Mouse (Mus musculus): ENCODE measurements around the gene Trp53i11. TPM values are rescaled to one million over a fixed set of nuclear protein-coding genes. Genes with fewer than 3 reads are reported as not detected.
A peak's percentile ranks its signal among the peaks of the same experiment; 100 is the strongest.

Trp53i11 gene
- polyA plus RNA-seq, 1 experiment from 2014 or later: 155 TPM

GRCm38 (mm10) chr2:93175721-93176120 is 11.6 kb upstream of the Trp53i11 start:
- ATAC-seq (replicated peaks; ENCODE audit: low FRiP score) (no peak), DNase-seq (ENCODE audit: low spot score) (no peak)
- peaks cover 45% of the 10 kb centered on the region for H3K4me1 ChIP-seq (replicated peaks; ENCODE audit: control insufficient read depth, insufficient read depth, low read length)
- H3K4me3 ChIP-seq (ENCODE audit: low read depth, low read length): no peak overlapping the region
- peaks cover 12% of the 10 kb centered on the region for H3K27me3 ChIP-seq (ENCODE audit: control insufficient read depth, insufficient read depth, low read length)
- peak overlapping the region; percentile 89 for H3K27ac ChIP-seq (ENCODE audit: low read depth, low read length)
- H3K36me3 ChIP-seq (ENCODE audit: control insufficient read depth, insufficient read depth, low read length): no peaks in the 10 kb centered on the region
- no peaks in the 10 kb centered on the region for H3K9me3 ChIP-seq (ENCODE audit: control insufficient read depth, low read length)
- 62% methylated on average over 2 of the region's 2 CpGs for WGBS
- no peak overlapping the region; the same call in 1 of the 2 replicates for H3K9ac ChIP-seq (ENCODE audit: low read length)
- H3K4me2 ChIP-seq (ENCODE audit: low read depth, low read length, severe bottlenecking): no peak overlapping the region

- no peak; the same call in none of the 2 replicates for ATAC-seq (replicated peaks; ENCODE audit: low FRiP score)
- WGBS: 20% methylated on average over 4 of the region's 4 CpGs
- no peak overlapping the region; the same call in 1 of the 2 replicates for H3K4me3 ChIP-seq (ENCODE audit: low read depth, low read length)
These were observed 11.1 kb upstream of the Trp53i11 start for GRCm38 (mm10) chr2:93176193-93176798.

GRCm38 (mm10) chr2:93176871-93177667 is 10.3 kb upstream of the Trp53i11 start:
- Histone ChIP-seq H3K9me3 (ENCODE audit: control insufficient read depth, low read length) (no peaks in the 10 kb centered on the region), H3K27ac (ENCODE audit: low read depth, low read length) (peak overlapping the region; percentile 89), H3K9ac (ENCODE audit: low read length) (peak overlapping the region; percentile 40), H3K4me3 (ENCODE audit: low read depth, low read length) (peak overlapping the region; percentile 5; the same call in 1 of the 2 replicates), H3K27me3 (ENCODE audit: control insufficient read depth, insufficient read depth, low read length) (peaks cover 14% of the 10 kb centered on the region), H3K4me2 (ENCODE audit: low read depth, low read length, severe bottlenecking) (peak overlapping the region; percentile 35; the same call in 1 of the 2 replicates), H3K4me1 (replicated peaks; ENCODE audit: control insufficient read depth, insufficient read depth, low read length) (peaks cover 45% of the 10 kb centered on the region), H3K36me3 (ENCODE audit: control insufficient read depth, insufficient read depth, low read length) (no peaks in the 10 kb centered on the region)
- DNase-seq (ENCODE audit: low spot score) (peak; percentile 91), ATAC-seq (replicated peaks; ENCODE audit: low FRiP score) (peak; percentile 77)
- WGBS: 1% methylated on average over 17 of the region's 17 CpGs

More at GRCm38 (mm10) chr2:93176193-93176798, 11.1 kb upstream of the Trp53i11 start:
- no peaks in the 10 kb centered on the region for H3K9me3 ChIP-seq (ENCODE audit: control insufficient read depth, low read length)
- peak overlapping the region; percentile 89 for H3K27ac ChIP-seq (ENCODE audit: low read depth, low read length)
- H3K4me1 ChIP-seq (replicated peaks; ENCODE audit: control insufficient read depth, insufficient read depth, low read length): peaks cover 45% of the 10 kb centered on the region
- peak overlapping the region; percentile 35; the same call in 1 of the 2 replicates for H3K4me2 ChIP-seq (ENCODE audit: low read depth, low read length, severe bottlenecking)
- DNase-seq (ENCODE audit: low spot score): no peak
- H3K9ac ChIP-seq (ENCODE audit: low read length): peak overlapping the region; percentile 40
- no peaks in the 10 kb centered on the region for H3K36me3 ChIP-seq (ENCODE audit: control insufficient read depth, insufficient read depth, low read length)
- H3K27me3 ChIP-seq (ENCODE audit: control insufficient read depth, insufficient read depth, low read length): peaks cover 14% of the 10 kb centered on the region

- WGBS: 76% methylated on average over 20 of the region's 20 CpGs
- H3K4me1 ChIP-seq (replicated peaks; ENCODE audit: control insufficient read depth, insufficient read depth, low read length): peaks cover 45% of the 10 kb centered on the region
- no peak overlapping the region for H3K4me3 ChIP-seq (ENCODE audit: low read depth, low read length)
- peaks cover 14% of the 10 kb centered on the region for H3K27me3 ChIP-seq (ENCODE audit: control insufficient read depth, insufficient read depth, low read length)
- H3K36me3 ChIP-seq (ENCODE audit: control insufficient read depth, insufficient read depth, low read length): no peaks in the 10 kb centered on the region
- 0 out of 2 replicates have a peak, but pooled peaks have one; percentile 6 for ATAC-seq (replicated peaks; ENCODE audit: low FRiP score)
- no peak for DNase-seq (ENCODE audit: low spot score)
- H3K9ac ChIP-seq (ENCODE audit: low read length): no peak overlapping the region
- no peaks in the 10 kb centered on the region for H3K9me3 ChIP-seq (ENCODE audit: control insufficient read depth, low read length)
- H3K27ac ChIP-seq (ENCODE audit: low read depth, low read length): peak overlapping the region; percentile 89; the same call in 1 of the 2 replicates
- 0 out of 2 replicates have a peak overlapping the region, but pooled peaks have one; percentile 35 for H3K4me2 ChIP-seq (ENCODE audit: low read depth, low read length, severe bottlenecking)
These were observed 9.6 kb upstream of the Trp53i11 start for GRCm38 (mm10) chr2:93177668-93178312.

GRCm38 (mm10) chr2:93178313-93178677 is 9.1 kb upstream of the Trp53i11 start:
- Histone ChIP-seq H3K4me1 (replicated peaks; ENCODE audit: control insufficient read depth, insufficient read depth, low read length) (peaks cover 45% of the 10 kb centered on the region), H3K9ac (ENCODE audit: low read length) (no peak overlapping the region), H3K4me2 (ENCODE audit: low read depth, low read length, severe bottlenecking) (no peak overlapping the region), H3K27ac (ENCODE audit: low read depth, low read length) (no peak overlapping the region), H3K27me3 (ENCODE audit: control insufficient read depth, insufficient read depth, low read length) (peaks cover 14% of the 10 kb centered on the region), H3K36me3 (ENCODE audit: control insufficient read depth, insufficient read depth, low read length) (no peaks in the 10 kb centered on the region), H3K9me3 (ENCODE audit: control insufficient read depth, low read length) (no peaks in the 10 kb centered on the region), H3K4me3 (ENCODE audit: low read depth, low read length) (no peak overlapping the region)
- WGBS: 87% methylated on average over 4 of the region's 4 CpGs
- DNase-seq (ENCODE audit: low spot score) (no peak), ATAC-seq (replicated peaks; ENCODE audit: low FRiP score) (no peak)

- H3K9me3 ChIP-seq (ENCODE audit: control insufficient read depth, low read length): no peaks in the 10 kb centered on the region
- WGBS: 44% methylated on average over 5 of the region's 5 CpGs
- H3K4me1 ChIP-seq (replicated peaks; ENCODE audit: control insufficient read depth, insufficient read depth, low read length): peaks cover 35% of the 10 kb centered on the region
- H3K9ac ChIP-seq (ENCODE audit: low read length): peak overlapping the region; percentile 50
- no peak for ATAC-seq (replicated peaks; ENCODE audit: low FRiP score)
- H3K27ac ChIP-seq (ENCODE audit: low read depth, low read length): no peak overlapping the region
- no peaks in the 10 kb centered on the region for H3K36me3 ChIP-seq (ENCODE audit: control insufficient read depth, insufficient read depth, low read length)
- H3K4me2 ChIP-seq (ENCODE audit: low read depth, low read length, severe bottlenecking): peak overlapping the region; percentile 59; the same call in 1 of the 2 replicates
- peaks cover 14% of the 10 kb centered on the region for H3K27me3 ChIP-seq (ENCODE audit: control insufficient read depth, insufficient read depth, low read length)
- DNase-seq (ENCODE audit: low spot score): no peak
- no peak overlapping the region; the same call in 1 of the 2 replicates for H3K4me3 ChIP-seq (ENCODE audit: low read depth, low read length)
These were observed 7.7 kb upstream of the Trp53i11 start for GRCm38 (mm10) chr2:93179603-93180002.

GRCm38 (mm10) chr2:93180077-93180844 is 7.1 kb upstream of the Trp53i11 start:
- no peaks in the 10 kb centered on the region for H3K36me3 ChIP-seq (ENCODE audit: control insufficient read depth, insufficient read depth, low read length)
- peak overlapping the region; percentile 24 for H3K4me3 ChIP-seq (ENCODE audit: low read depth, low read length)
- peaks cover 35% of the 10 kb centered on the region; the same call in 1 of the 2 replicates for H3K4me1 ChIP-seq (replicated peaks; ENCODE audit: control insufficient read depth, insufficient read depth, low read length)
- H3K27me3 ChIP-seq (ENCODE audit: control insufficient read depth, insufficient read depth, low read length): peaks cover 14% of the 10 kb centered on the region
- peak overlapping the region; percentile 59 for H3K4me2 ChIP-seq (ENCODE audit: low read depth, low read length, severe bottlenecking)
- peak overlapping the region; percentile 50 for H3K9ac ChIP-seq (ENCODE audit: low read length)
- H3K27ac ChIP-seq (ENCODE audit: low read depth, low read length): no peak overlapping the region; the same call in 1 of the 2 replicates
- ATAC-seq (replicated peaks; ENCODE audit: low FRiP score): no peak
- DNase-seq (ENCODE audit: low spot score): no peak
- no peaks in the 10 kb centered on the region for H3K9me3 ChIP-seq (ENCODE audit: control insufficient read depth, low read length)
- 2% methylated on average over 41 of the region's 41 CpGs for WGBS

GRCm38 (mm10) chr2:93182859-93183258 is 4.5 kb upstream of the Trp53i11 start:
- no peaks in the 10 kb centered on the region for H3K9me3 ChIP-seq (ENCODE audit: control insufficient read depth, low read length)
- peak; percentile 42 for DNase-seq (ENCODE audit: low spot score)
- no peak overlapping the region for H3K4me2 ChIP-seq (ENCODE audit: low read depth, low read length, severe bottlenecking)
- peaks cover 19% of the 10 kb centered on the region; the same call in 1 of the 2 replicates for H3K4me1 ChIP-seq (replicated peaks; ENCODE audit: control insufficient read depth, insufficient read depth, low read length)
- H3K27ac ChIP-seq (ENCODE audit: low read depth, low read length): no peak overlapping the region
- H3K36me3 ChIP-seq (ENCODE audit: control insufficient read depth, insufficient read depth, low read length): no peaks in the 10 kb centered on the region
- H3K4me3 ChIP-seq (ENCODE audit: low read depth, low read length): no peak overlapping the region
- 77% methylated on average over 9 of the region's 11 CpGs for WGBS
- peaks cover 14% of the 10 kb centered on the region for H3K27me3 ChIP-seq (ENCODE audit: control insufficient read depth, insufficient read depth, low read length)
- H3K9ac ChIP-seq (ENCODE audit: low read length): no peak overlapping the region
- ATAC-seq (replicated peaks; ENCODE audit: low FRiP score): no peak

All from forebrain, embryonic 11.5 days (tissue).